In genomic region chr3:135674716-135675392, GRCm38 (mm10) we compare ENCODE assay signal across 9 mouse cellular contexts. TPM values are rescaled to one million over a fixed set of nuclear protein-coding genes. Genes with fewer than 3 reads are reported as not detected.
DNase-seq lines count a peak whose midpoint lies in the region; ATAC-seq lines count a peak whose summit lies in the region.
"Had no signal": no experiment of that assay in that cellular context is flagged by ENCODE, and none has a peak within 500 bp of the region (broad histone marks: within the 10 kb centered on the region; RNA-seq: fewer than 3 reads in every experiment).

No protein-coding gene starts in this region.

- no peak overlapping the region for H3K9ac ChIP-seq in hindbrain, embryonic 12.5 days
- H3K9ac ChIP-seq: lung, embryonic 15.5 days had no signal

- H3K4me1 ChIP-seq in hindbrain, embryonic 12.5 days = peaks cover 20% of the 10 kb centered on the region

- WGBS in hindbrain, embryonic 12.5 days = 58% methylated on average over 13 of the region's 13 CpGs
- 13% methylated on average over 13 of the region's 13 CpGs for WGBS in large intestine, adult 2 months

- intact Hi-C loops in gastrocnemius, postnatal 14 days (cut with DNase I; ENCODE audit: low total_unique reads) = loop anchor here (5.0 kb wide), 1 partner anchor 92 kb away; no protein-coding TSS in a partner anchor

- H3K36me3 ChIP-seq in hindbrain, embryonic 12.5 days = no peaks in the 10 kb centered on the region
- H3K36me3 ChIP-seq: lung, embryonic 15.5 days had no signal

- H3K27ac ChIP-seq in hindbrain, embryonic 12.5 days = peak overlapping the region; percentile 25; the same call in 1 of the 2 replicates

- 0 out of 2 replicates have a peak overlapping the region, but pooled peaks have one; percentile 15 for H3K4me2 ChIP-seq in hindbrain, embryonic 12.5 days (replicated peaks)

- peak; percentile 76 for DNase-seq in 3T3-L1 (ENCODE audit: low read depth, low spot score)
- DNase-seq in large intestine, adult 2 months (ENCODE audit: low read depth, low spot score) = peak; percentile 85
- DNase-seq in spleen, postnatal 10 days (ENCODE audit: low spot score in 2 of 2) = no peak
- DNase-seq in gastrocnemius, postnatal 14 days = no peak
- DNase-seq in right cerebral cortex, postnatal 10 days (ENCODE audit: low spot score in 2 of 2) = no peak
- no peak for DNase-seq in gastrocnemius, adult 18-20 months (ENCODE audit: low spot score)

- no peaks in the 10 kb centered on the region for H3K27me3 ChIP-seq in hindbrain, embryonic 12.5 days
- H3K27me3 ChIP-seq: lung, embryonic 15.5 days had no signal

- no peak overlapping the region for H3K4me3 ChIP-seq in hindbrain, embryonic 12.5 days
- H3K4me3 ChIP-seq: lung, embryonic 15.5 days had no signal

- no peaks in the 10 kb centered on the region for H3K9me3 ChIP-seq in hindbrain, embryonic 12.5 days (replicated peaks)
- H3K9me3 ChIP-seq: lung, embryonic 15.5 days had no signal

- ATAC-seq in CD4-positive, CD25-positive, alpha-beta regulatory T cell, adult 4 months = peak; percentile 12
- ATAC-seq in hindbrain, embryonic 12.5 days (ENCODE audit: low FRiP score) = peak; percentile 80

RNA-seq across cellular contexts. Expression of gene Nfkb1, which starts 16.5 kb away (rescaled TPM):
- polyA plus RNA-seq in CD4-positive, CD25-positive, alpha-beta regulatory T cell, adult 4 months (2017; shearing (Covaris generic)) = 100 to 1,000 TPM in 1 of 2 experiments, 10 to 100 TPM in 1; 81.1 to 109 TPM
- 11.1 and 11.6 TPM in 2 replicates for polyA plus RNA-seq in hindbrain, embryonic 12.5 days (2016; fragmentation: Nextera tagmentation; extraction: Ambion mirVana)
- polyA plus RNA-seq in large intestine, adult 2 months (2012; rRNA removed) = 69.9 and 72.9 TPM in 2 replicates
- 10 to 100 TPM; 20.2 to 20.5 TPM for total RNA-seq in gastrocnemius, postnatal 14 days (2021)
- total RNA-seq in gastrocnemius, adult 18-20 months (2021) = 10 to 100 TPM; 17.1 to 18.7 TPM

Comparison
In these comparisons a context has a peak if more than half of its experiments do, and no peak if none do; other contexts are left out.
1. DNase-seq: peak in 3T3-L1 (single experiment) and large intestine, adult 2 months (single experiment); none in spleen, postnatal 10 days (0 of 2), gastrocnemius, postnatal 14 days (single experiment), right cerebral cortex, postnatal 10 days (0 of 2) and gastrocnemius, adult 18-20 months (single experiment).